Mouse (Mus musculus): ENCODE measurements around the gene Gm5617. TPM values are rescaled to one million over a fixed set of nuclear protein-coding genes. Genes with fewer than 3 reads are reported as not detected.

Gene Gm5617
- total RNA-seq (2023) = 10 to 100 TPM; 17.9 to 22.4 TPM

GRCm38 (mm10) chr9:48494817-48495547 lies at the start of gene Gm5617, which contains the start of gene Rbm7:
TSS of gene Gm5617 (plus strand) at chr9:48495442.
TSS of gene Rbm7 (minus strand) at chr9:48495299.

GRCm38 (mm10) chr9:48480411-48481213 lies 14.6 kb upstream of the Gm5617 start, which contains the start of gene Rexo2:
TSS of gene Rexo2 (minus strand) at chr9:48480623.

Other genes with a start within 250 kb of the Gm5617 start
- 10 to 100 TPM; 12.3 to 26.0 TPM for gene Nxpe2, start 142.0 kb upstream of the Gm5617 start, total RNA-seq (2023)
- gene Rexo2, start 14.8 kb upstream of the Gm5617 start, total RNA-seq (2023) = 10 to 100 TPM; 32.6 to 41.2 TPM
- gene Rbm7, start 143 bp upstream of the Gm5617 start, total RNA-seq (2023) = 10 to 100 TPM; 81.6 to 86.6 TPM
- gene Nnmt, start 109.7 kb downstream of the Gm5617 start, total RNA-seq (2023) = not detected